Mouse (Mus musculus) cerebellum, adult 18-20 months (tissue): ENCODE results near the gene Golph3l.
A peak's percentile ranks its signal among the peaks of the same experiment; 100 is the strongest.
"Not testable (repeated sequence)": the region's sequence is repeated elsewhere in the genome, so short reads cannot be mapped to it uniquely, and the experiment has no call there.

Experiments
- DNase-seq, 2 experiments: peaks; one replicate each; pipeline ENCODE4 v3.0.0; 2021

Golph3l gene

GRCm38 (mm10) chr3:95624628-95625503 lies 36.1 kb downstream of the Golph3l start, which contains the start of gene Ensa:
TSS of gene Ensa (plus strand) at chr3:95624993.
- peak; percentile 96 to 99 for DNase-seq

- DNase-seq: peak; percentile 44 to 55
Measured at GRCm38 (mm10) chr3:95627763-95628162, 39.0 kb downstream of the Golph3l start.

- DNase-seq: peak; percentile 55 to 72
Measured at GRCm38 (mm10) chr3:95629755-95630154, 41.0 kb downstream of the Golph3l start.

GRCm38 (mm10) chr3:95630856-95631255 lies 42.1 kb downstream of the Golph3l start:
- no peak for DNase-seq

- no peak for DNase-seq
Measured at GRCm38 (mm10) chr3:95631304-95631703, 42.6 kb downstream of the Golph3l start.

- no peak for DNase-seq
Measured at GRCm38 (mm10) chr3:95632648-95633588, 44.2 kb downstream of the Golph3l start.

- DNase-seq: no peak
Measured at GRCm38 (mm10) chr3:95635636-95636035, 46.9 kb downstream of the Golph3l start.

GRCm38 (mm10) chr3:95636072-95636471 lies 47.3 kb downstream of the Golph3l start:
- no peak for DNase-seq

- DNase-seq: no peak
Measured at GRCm38 (mm10) chr3:95639694-95640093, 51.0 kb downstream of the Golph3l start.

- no peak for DNase-seq
Measured at GRCm38 (mm10) chr3:95643097-95643496, 54.4 kb downstream of the Golph3l start.

- no peak for DNase-seq
Measured at GRCm38 (mm10) chr3:95645313-95646235, 56.8 kb downstream of the Golph3l start.

GRCm38 (mm10) chr3:95648016-95648415 lies 59.3 kb downstream of the Golph3l start:
- no peak for DNase-seq

- no peak for DNase-seq
Measured at GRCm38 (mm10) chr3:95650276-95651032, 61.7 kb downstream of the Golph3l start.

GRCm38 (mm10) chr3:95651033-95651373 lies 62.3 kb downstream of the Golph3l start:
- no peak for DNase-seq

GRCm38 (mm10) chr3:95651391-95652203 lies 62.9 kb downstream of the Golph3l start:
- no peak for DNase-seq

- no peak for DNase-seq
Measured at GRCm38 (mm10) chr3:95652204-95652811, 63.6 kb downstream of the Golph3l start.

- DNase-seq: no peak
Measured at GRCm38 (mm10) chr3:95652871-95653270, 64.1 kb downstream of the Golph3l start.

GRCm38 (mm10) chr3:95653473-95654034 lies 64.8 kb downstream of the Golph3l start:
- DNase-seq: no peak

- DNase-seq: not testable (repeated sequence)
Measured at GRCm38 (mm10) chr3:95654371-95654770, 65.6 kb downstream of the Golph3l start.

GRCm38 (mm10) chr3:95655437-95655836 lies 66.7 kb downstream of the Golph3l start:
- DNase-seq: no peak
